Mouse (Mus musculus) kidney, embryonic 16.5 days (tissue): ENCODE data around the gene Kcnk13. TPM values are rescaled to one million over a fixed set of nuclear protein-coding genes. Genes with fewer than 3 reads are reported as not detected.

Experiments
- ATAC-seq: fragments of 200-750 bp; cut with Nextera tagmentation; 2 replicates; pipeline ENCODE4 v1.8.0; 2017; ENCODE audit warnings: moderate TSS enrichment; ENCODE audit not compliant: low FRiP score, low TSS enrichment
- H3K27ac ChIP-seq: fragments of 300-500 bp; sonication (generic); 2 replicates; pipeline ENCODE4 v1.5.1; 2014; ENCODE audit warnings: low read length
- H3K27me3 ChIP-seq: fragments of 300-500 bp; sonication (generic); 2 replicates; pipeline ENCODE4 v1.6.1; 2014; ENCODE audit warnings: low read length, control low read depth, mixed read lengths; ENCODE audit not compliant: insufficient read depth
- H3K36me3 ChIP-seq: fragments of 300-500 bp; sonication (generic); 2 replicates; pipeline ENCODE4 v1.6.1; 2014; ENCODE audit warnings: low read length, control low read depth, mixed read lengths; ENCODE audit not compliant: insufficient read depth
- H3K4me1 ChIP-seq: fragments of 300-500 bp; sonication (generic); 2 replicates; pipeline ENCODE4 v1.6.1; 2014; ENCODE audit warnings: low read length, control low read depth, mixed read lengths; ENCODE audit not compliant: insufficient read depth
- H3K4me2 ChIP-seq: fragments of 300-500 bp; sonication (generic); replicated peaks from 2 replicates; pipeline ENCODE4 v1.6.1; 2014; ENCODE audit warnings: low read depth, low read length
- H3K4me3 ChIP-seq: fragments of 300-500 bp; sonication (generic); 2 replicates; pipeline ENCODE4 v1.5.1; 2014; ENCODE audit warnings: mild to moderate bottlenecking, low read length
- H3K9ac ChIP-seq: fragments of 300-500 bp; sonication (generic); replicated peaks from 2 replicates; pipeline ENCODE4 v1.6.1; 2014; ENCODE audit warnings: low read length
- H3K9me3 ChIP-seq: fragments of 300-500 bp; sonication (generic); 2 replicates; pipeline ENCODE4 v1.6.1; 2016; ENCODE audit warnings: low read length, control low read depth
- WGBS: fragments of 180-500 bp; shearing (Covaris S2); extraction: QIAGEN DNeasy Blood & Tissue Kit; methylation state at CpG from one replicate; pipeline ENCODE4 v1.1.7; 2014; 5-methylcytosine and 5-hydroxymethylcytosine counted together
- polyA plus RNA-seq: library from polyadenylated mRNA; unstranded; fragments of >200 nt; fragmentation: Nextera tagmentation; extraction: Ambion mirVana; gene quantifications from 2 replicates; pipeline ENCODE4 v1.2.1, GENCODE M21; 2015

Gene Kcnk13
- polyA plus RNA-seq, 1 experiment from 2014 or later: 0.21 TPM

- no peaks in the 10 kb centered on the region for H3K4me1 ChIP-seq
- no peaks in the 10 kb centered on the region for H3K36me3 ChIP-seq
- H3K4me3 ChIP-seq: no peak overlapping the region
- ATAC-seq: no peak
- no peak overlapping the region for H3K9ac ChIP-seq
- WGBS: 74% methylated on average over 3 of the region's 3 CpGs
- H3K9me3 ChIP-seq: no peaks in the 10 kb centered on the region
- no peaks in the 10 kb centered on the region for H3K27me3 ChIP-seq
- H3K27ac ChIP-seq: no peak overlapping the region
- H3K4me2 ChIP-seq: no peak overlapping the region
Observed at GRCm38 (mm10) chr12:100065109-100065508, 100.8 kb downstream of the Kcnk13 start.

GRCm38 (mm10) chr12:100067477-100067876, 103.2 kb downstream of the Kcnk13 start:
- 93% methylated on average over 5 of the region's 5 CpGs for WGBS
- Histone ChIP-seq H3K4me2 (no peak overlapping the region), H3K9ac (no peak overlapping the region), H3K4me3 (no peak overlapping the region), H3K27ac (no peak overlapping the region), H3K36me3 (no peaks in the 10 kb centered on the region), H3K9me3 (no peaks in the 10 kb centered on the region), H3K27me3 (no peaks in the 10 kb centered on the region), H3K4me1 (no peaks in the 10 kb centered on the region)
- ATAC-seq: no peak

- Histone ChIP-seq H3K36me3 (no peaks in the 10 kb centered on the region), H3K9ac (no peak overlapping the region), H3K4me2 (no peak overlapping the region), H3K4me3 (no peak overlapping the region), H3K4me1 (no peaks in the 10 kb centered on the region), H3K27ac (no peak overlapping the region), H3K27me3 (no peaks in the 10 kb centered on the region), H3K9me3 (no peaks in the 10 kb centered on the region)
- no peak; the same call in 1 of the 2 replicates for ATAC-seq
- WGBS: 74% methylated on average over 4 of the region's 4 CpGs
Observed at GRCm38 (mm10) chr12:100073201-100073672, 108.9 kb downstream of the Kcnk13 start.

GRCm38 (mm10) chr12:100075715-100076114, 111.4 kb downstream of the Kcnk13 start:
- H3K4me2 ChIP-seq: no peak overlapping the region
- no peaks in the 10 kb centered on the region for H3K36me3 ChIP-seq
- no peak overlapping the region for H3K9ac ChIP-seq
- H3K4me1 ChIP-seq: no peaks in the 10 kb centered on the region
- no peaks in the 10 kb centered on the region for H3K27me3 ChIP-seq
- no peak overlapping the region for H3K4me3 ChIP-seq
- ATAC-seq: no peak
- no peak overlapping the region for H3K27ac ChIP-seq
- no peaks in the 10 kb centered on the region for H3K9me3 ChIP-seq
- 64% methylated on average over 4 of the region's 4 CpGs for WGBS

GRCm38 (mm10) chr12:100079636-100080286, 115.5 kb downstream of the Kcnk13 start:
- Histone ChIP-seq H3K36me3 (no peaks in the 10 kb centered on the region), H3K27ac (no peak overlapping the region), H3K9ac (no peak overlapping the region), H3K4me2 (no peak overlapping the region), H3K9me3 (no peaks in the 10 kb centered on the region), H3K4me1 (peaks cover 11% of the 10 kb centered on the region), H3K27me3 (no peaks in the 10 kb centered on the region), H3K4me3 (no peak overlapping the region)
- 71% methylated on average over 8 of the region's 8 CpGs for WGBS
- ATAC-seq: no peak

- Histone ChIP-seq H3K27me3 (no peaks in the 10 kb centered on the region), H3K36me3 (no peaks in the 10 kb centered on the region), H3K4me1 (peaks cover 14% of the 10 kb centered on the region), H3K9ac (no peak overlapping the region), H3K9me3 (no peaks in the 10 kb centered on the region), H3K4me2 (no peak overlapping the region), H3K27ac (no peak overlapping the region), H3K4me3 (no peak overlapping the region)
- 70% methylated on average over 3 of the region's 3 CpGs for WGBS
- ATAC-seq: 0 out of 2 replicates have a peak, but pooled peaks have one; percentile 12
Observed at GRCm38 (mm10) chr12:100088026-100088425, 123.7 kb downstream of the Kcnk13 start.

- 85% methylated on average over 5 of the region's 5 CpGs for WGBS
- no peak overlapping the region for H3K4me3 ChIP-seq
- H3K4me1 ChIP-seq: peaks cover 8% of the 10 kb centered on the region
- no peaks in the 10 kb centered on the region for H3K36me3 ChIP-seq
- H3K9ac ChIP-seq: no peak overlapping the region
- H3K4me2 ChIP-seq: no peak overlapping the region
- no peak overlapping the region for H3K27ac ChIP-seq
- ATAC-seq: no peak
- no peaks in the 10 kb centered on the region for H3K9me3 ChIP-seq
- no peaks in the 10 kb centered on the region for H3K27me3 ChIP-seq
Observed at GRCm38 (mm10) chr12:100089265-100089664, 125.0 kb downstream of the Kcnk13 start.

- no peak overlapping the region for H3K4me2 ChIP-seq
- no peak overlapping the region for H3K9ac ChIP-seq
- H3K9me3 ChIP-seq: no peaks in the 10 kb centered on the region
- H3K4me3 ChIP-seq: no peak overlapping the region
- ATAC-seq: no peak
- no peak overlapping the region for H3K27ac ChIP-seq
- 85% methylated on average over 4 of the region's 4 CpGs for WGBS
- no peaks in the 10 kb centered on the region for H3K36me3 ChIP-seq
- H3K27me3 ChIP-seq: no peaks in the 10 kb centered on the region
- no peaks in the 10 kb centered on the region for H3K4me1 ChIP-seq
Observed at GRCm38 (mm10) chr12:100090750-100091149, 126.5 kb downstream of the Kcnk13 start.

- Histone ChIP-seq H3K4me1 (no peaks in the 10 kb centered on the region), H3K9me3 (no peaks in the 10 kb centered on the region)
- 79% methylated on average over 11 of the region's 11 CpGs for WGBS
Observed at GRCm38 (mm10) chr12:100093046-100093445, 128.7 kb downstream of the Kcnk13 start.

GRCm38 (mm10) chr12:100099971-100100706, 135.8 kb downstream of the Kcnk13 start:
- Histone ChIP-seq H3K4me3 (no peak overlapping the region), H3K4me1 (no peaks in the 10 kb centered on the region), H3K36me3 (no peaks in the 10 kb centered on the region), H3K27ac (no peak overlapping the region), H3K9me3 (no peaks in the 10 kb centered on the region), H3K4me2 (no peak overlapping the region), H3K9ac (no peak overlapping the region), H3K27me3 (no peaks in the 10 kb centered on the region)
- ATAC-seq: peak; percentile 31; the same call in 1 of the 2 replicates
- 67% methylated on average over 3 of the region's 3 CpGs for WGBS

More at GRCm38 (mm10) chr12:100093046-100093445, 128.7 kb downstream of the Kcnk13 start:
- Histone ChIP-seq H3K27me3 (no peaks in the 10 kb centered on the region), H3K9ac (no peak overlapping the region), H3K4me2 (no peak overlapping the region), H3K27ac (no peak overlapping the region), H3K36me3 (no peaks in the 10 kb centered on the region), H3K4me3 (no peak overlapping the region)
- ATAC-seq: no peak
